Comparison of ENCODE assay signal across 11 mouse cellular contexts in the genomic region with DNA sequence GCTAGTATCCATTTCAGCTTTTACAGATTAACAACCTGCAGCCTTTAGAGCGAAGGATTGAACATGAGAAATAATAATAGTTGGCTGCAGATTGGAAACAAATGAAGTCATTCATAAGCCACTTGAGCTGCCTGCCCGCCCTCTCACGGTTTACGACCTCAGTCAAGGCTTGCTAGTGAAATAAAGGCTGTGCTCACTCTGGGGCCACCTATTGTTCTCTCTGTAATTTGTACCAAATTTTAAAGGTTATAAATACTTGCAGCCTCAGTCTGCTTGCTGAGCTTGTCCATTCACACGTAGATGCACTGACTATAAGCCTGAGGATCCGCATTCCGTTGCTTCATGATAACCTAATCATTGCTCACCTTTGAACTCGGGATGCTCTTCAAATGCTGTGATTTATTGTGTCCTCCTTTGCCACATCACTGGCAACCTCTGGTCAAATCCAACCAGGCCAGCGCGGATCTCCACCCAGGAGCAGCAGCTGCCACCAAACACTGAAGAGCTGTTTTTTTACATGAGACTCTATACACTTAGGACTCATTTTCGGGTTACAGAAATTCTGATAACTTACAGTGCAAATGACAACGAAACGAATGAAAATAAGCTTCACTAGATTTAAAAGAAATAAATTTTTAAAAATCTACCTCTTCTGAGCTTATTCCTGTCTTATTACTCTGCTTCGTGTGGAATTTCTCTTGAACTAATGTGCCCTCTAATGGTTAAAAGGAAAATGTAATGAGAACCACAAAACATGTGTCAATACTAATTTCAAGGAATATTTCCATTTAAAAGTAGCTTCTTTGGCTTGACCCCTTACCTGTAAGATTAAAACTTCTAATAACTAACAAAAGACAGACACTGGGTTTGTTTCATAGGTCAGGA. TPM values are rescaled to one million over a fixed set of nuclear protein-coding genes. Genes with fewer than 3 reads are reported as not detected.
A peak's percentile ranks its signal among the peaks of the same experiment; 100 is the strongest.
DNase-seq lines count a peak whose midpoint lies in the region; ATAC-seq lines count a peak whose summit lies in the region.
"Had no signal": no experiment of that assay in that cellular context is flagged by ENCODE, and none has a peak within 500 bp of the region (broad histone marks: within the 10 kb centered on the region; RNA-seq: fewer than 3 reads in every experiment).

No protein-coding gene starts in this region.

- peak overlapping the region; percentile 29; the same call in 1 of the 2 replicates for H3K4me2 ChIP-seq in kidney, embryonic 16.5 days (replicated peaks; ENCODE audit: low read depth, low read length)
- H3K4me2 ChIP-seq in limb, embryonic 12.5 days: peak overlapping the region; percentile 43
- peak overlapping the region; percentile 38 for H3K4me2 ChIP-seq in neural tube, embryonic 15.5 days

- H3K4me1 ChIP-seq in kidney, embryonic 16.5 days (ENCODE audit: insufficient read depth, low read length): peaks cover 5% of the 10 kb centered on the region
- H3K4me1 ChIP-seq in embryonic facial prominence, embryonic 10.5 days: peaks cover 24% of the 10 kb centered on the region
- peaks cover 27% of the 10 kb centered on the region for H3K4me1 ChIP-seq in limb, embryonic 12.5 days (replicated peaks)
- H3K4me1 ChIP-seq in neural tube, embryonic 15.5 days: 0 out of 2 replicates have a peak, but pooled peaks cover 5% of the 10 kb centered on the region

- 0 out of 2 replicates have a peak overlapping the region, but pooled peaks have one; percentile 12 for H3K9ac ChIP-seq in kidney, embryonic 16.5 days (replicated peaks; ENCODE audit: low read length)
- H3K9ac ChIP-seq in limb, embryonic 12.5 days (replicated peaks): no peak overlapping the region
- H3K9ac ChIP-seq in neural tube, embryonic 15.5 days (replicated peaks): no peak overlapping the region

- H3K4me3 ChIP-seq in kidney, embryonic 16.5 days (ENCODE audit: low read length): no peak overlapping the region
- H3K4me3 ChIP-seq in embryonic facial prominence, embryonic 10.5 days: no peak overlapping the region
- H3K4me3 ChIP-seq in limb, embryonic 12.5 days (replicated peaks): no peak overlapping the region
- H3K4me3 ChIP-seq in neural tube, embryonic 15.5 days (replicated peaks): 0 out of 2 replicates have a peak overlapping the region, but pooled peaks have one; percentile 4

- peak; percentile 71; the same call in 1 of the 2 replicates for ATAC-seq in kidney, embryonic 16.5 days (ENCODE audit: low FRiP score, low TSS enrichment)
- peak; percentile 72 for ATAC-seq in limb, embryonic 12.5 days (ENCODE audit: insufficient number of reproducible peaks, insufficient read depth, low FRiP score, low TSS enrichment, low read depth)
- ATAC-seq in neural tube, embryonic 15.5 days (ENCODE audit: low FRiP score): peak; percentile 66; the same call in 1 of the 2 replicates

- no peak overlapping the region for H3K27ac ChIP-seq in kidney, embryonic 16.5 days (ENCODE audit: low read length)
- H3K27ac ChIP-seq in embryonic facial prominence, embryonic 10.5 days (replicated peaks): no peak overlapping the region
- peak overlapping the region; percentile 62; the same call in 1 of the 2 replicates for H3K27ac ChIP-seq in limb, embryonic 12.5 days
- no peak overlapping the region for H3K27ac ChIP-seq in neural tube, embryonic 15.5 days (replicated peaks)

- WGBS in kidney, embryonic 16.5 days: 18% methylated on average over 14 of the region's 14 CpGs
- 45% methylated on average over 14 of the region's 14 CpGs for WGBS in embryonic facial prominence, embryonic 10.5 days
- WGBS in limb, embryonic 12.5 days: 18% methylated on average over 14 of the region's 14 CpGs
- WGBS in neural tube, embryonic 15.5 days: 12% methylated on average over 14 of the region's 14 CpGs

- no peaks in the 10 kb centered on the region for H3K9me3 ChIP-seq in kidney, embryonic 16.5 days (ENCODE audit: low read length)
- H3K9me3 ChIP-seq in embryonic facial prominence, embryonic 10.5 days: no peaks in the 10 kb centered on the region
- no peaks in the 10 kb centered on the region for H3K9me3 ChIP-seq in limb, embryonic 12.5 days
- no peaks in the 10 kb centered on the region for H3K9me3 ChIP-seq in neural tube, embryonic 15.5 days (replicated peaks)

- no peaks in the 10 kb centered on the region for H3K36me3 ChIP-seq in kidney, embryonic 16.5 days (ENCODE audit: insufficient read depth, low read length)
- H3K36me3 ChIP-seq in embryonic facial prominence, embryonic 10.5 days (replicated peaks): no peaks in the 10 kb centered on the region
- H3K36me3 ChIP-seq in limb, embryonic 12.5 days: no peaks in the 10 kb centered on the region
- no peaks in the 10 kb centered on the region for H3K36me3 ChIP-seq in neural tube, embryonic 15.5 days

- H3K27me3 ChIP-seq in kidney, embryonic 16.5 days (ENCODE audit: insufficient read depth, low read length): no peaks in the 10 kb centered on the region
- 0 out of 2 replicates have a peak, but pooled peaks cover 5% of the 10 kb centered on the region for H3K27me3 ChIP-seq in embryonic facial prominence, embryonic 10.5 days (replicated peaks; ENCODE audit: low read depth, poor library complexity, severe bottlenecking)
- H3K27me3 ChIP-seq in limb, embryonic 12.5 days: peaks cover 3% of the 10 kb centered on the region; the same call in 1 of the 2 replicates
- peaks cover 3% of the 10 kb centered on the region for H3K27me3 ChIP-seq in neural tube, embryonic 15.5 days (replicated peaks)

- no peak for DNase-seq in kidney, postnatal 14 days
- DNase-seq in embryonic facial prominence, embryonic 10.5 days (ENCODE audit: low spot score): peak; percentile 15
- DNase-seq in frontal cortex, postnatal 10 days (ENCODE audit: low spot score in 2 of 2): no peak
- DNase-seq in layer of hippocampus, adult 8-10 months (ENCODE audit: low spot score in 2 of 2): no peak
- DNase-seq: adrenal gland, adult 2 months; cerebellum, adult 11 months; lung, adult 18-20 months; right cerebral cortex, postnatal 14 days had no signal

RNA-seq across cellular contexts. Expression of gene Map3k7, which starts 39.4 kb away (rescaled TPM):
- 20.7 and 30.6 TPM in 2 replicates for polyA plus RNA-seq in kidney, embryonic 16.5 days (2015; fragmentation: Nextera tagmentation; extraction: Ambion mirVana)
- polyA plus RNA-seq in embryonic facial prominence, embryonic 10.5 days (2016; fragmentation: Nextera tagmentation; extraction: Ambion mirVana): 44.3 and 48.8 TPM in 2 replicates
- 51.9 and 54.2 TPM in 2 replicates for polyA plus RNA-seq in limb, embryonic 12.5 days (2016; fragmentation: Nextera tagmentation; extraction: Ambion mirVana)
- polyA plus RNA-seq in neural tube, embryonic 15.5 days (2015; fragmentation: Nextera tagmentation; extraction: Ambion mirVana): 21.6 and 22.0 TPM in 2 replicates
- 10 to 100 TPM; 34.6 to 46.9 (median 40.3) TPM for total RNA-seq in layer of hippocampus, adult 8-10 months (2022)
